Mouse (Mus musculus) cerebellum, adult 9-11 months (tissue): ENCODE data around the gene Slc22a5.
"Not testable (repeated sequence)": the region's sequence is repeated elsewhere in the genome, so short reads cannot be mapped to it uniquely, and the experiment has no call there.

Experiments used
- DNase-seq: peaks from one replicate; pipeline ENCODE4 v3.0.0; 2022

Gene Slc22a5

DNA sequence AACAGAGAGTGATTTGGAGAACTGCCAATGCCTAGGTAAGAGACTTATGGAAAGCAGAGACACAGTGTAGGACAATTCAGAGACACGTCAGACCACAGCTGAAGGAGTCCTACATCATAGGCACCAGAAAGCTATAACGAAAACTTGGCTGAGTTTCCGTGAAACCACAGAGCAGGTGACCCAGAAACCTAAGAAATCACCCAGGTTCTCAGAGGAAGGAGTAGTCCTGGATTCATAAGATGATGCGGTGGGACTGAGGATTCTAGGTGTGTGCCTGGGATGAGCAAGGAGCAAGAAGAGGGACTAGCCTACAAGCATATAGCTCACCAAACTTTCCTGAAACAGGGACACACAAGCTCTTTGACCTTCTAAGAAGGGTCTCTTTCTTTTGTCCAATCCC lies 3.2 kb downstream of the Slc22a5 start:
- no peak for DNase-seq

DNA sequence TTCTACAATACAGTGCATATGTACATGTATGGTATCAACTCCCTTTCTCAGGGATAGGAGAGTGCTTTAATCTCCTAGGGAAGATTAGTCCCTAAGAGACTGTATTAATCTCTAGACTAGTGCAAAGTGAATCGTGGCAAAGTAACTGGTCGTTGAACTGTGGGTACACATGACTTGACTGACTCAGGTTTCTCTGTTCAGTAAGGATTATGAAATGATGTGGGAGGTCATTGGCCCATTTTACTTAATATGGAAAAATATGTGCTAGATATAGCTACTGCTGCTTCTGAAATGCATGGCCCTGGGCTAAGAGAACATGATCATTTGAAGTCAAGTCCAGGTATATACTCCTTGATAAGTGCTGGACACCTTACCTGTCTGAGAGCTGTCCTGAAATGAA lies 8.2 kb downstream of the Slc22a5 start:
- no peak for DNase-seq

GRCm38 (mm10) chr11:53878096-53878495 lies 13.4 kb downstream of the Slc22a5 start:
- DNase-seq: not testable (repeated sequence)

GRCm38 (mm10) chr11:53876488-53876887 lies 15.0 kb downstream of the Slc22a5 start:
- DNase-seq: no peak

- no peak for DNase-seq
Observed at GRCm38 (mm10) chr11:53874706-53875105, 16.8 kb downstream of the Slc22a5 start.

- DNase-seq: not testable (repeated sequence)
Observed at GRCm38 (mm10) chr11:53873909-53874704, 17.4 kb downstream of the Slc22a5 start.

DNA sequence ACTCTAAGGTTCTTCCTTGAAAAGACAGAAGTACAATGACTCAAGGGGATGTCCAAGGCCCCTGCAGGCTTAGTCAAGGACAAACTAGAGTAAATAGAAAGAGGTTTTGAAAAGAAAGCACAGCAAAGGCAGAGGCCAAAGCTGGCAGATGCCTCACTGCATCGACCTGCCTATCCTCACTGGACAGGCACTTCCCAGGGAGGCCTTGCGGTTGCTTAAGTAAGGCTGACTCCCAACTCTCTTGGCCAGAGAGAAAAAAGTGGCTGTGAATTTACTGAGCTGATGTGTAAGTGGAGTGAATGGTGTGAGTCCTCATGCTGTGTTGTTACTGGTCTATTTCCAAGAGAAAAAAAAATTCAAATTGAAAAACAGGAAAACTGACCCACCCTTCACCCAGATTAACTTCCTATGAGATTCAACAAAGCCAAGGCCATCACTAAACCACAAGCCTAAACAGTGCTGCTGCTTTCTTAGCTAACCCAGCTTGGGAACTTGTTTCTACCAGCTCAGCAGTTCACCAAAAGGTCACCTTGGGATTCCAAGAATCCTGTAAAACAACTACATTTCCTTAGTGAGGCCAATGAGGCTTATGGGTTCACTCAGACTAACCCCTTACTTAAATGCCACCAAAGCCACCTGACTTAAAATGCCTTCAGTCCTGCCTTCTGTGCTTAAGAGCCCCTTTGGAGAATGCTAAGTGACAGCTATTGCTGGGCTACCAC lies 19.5 kb downstream of the Slc22a5 start:
- no peak for DNase-seq

DNA sequence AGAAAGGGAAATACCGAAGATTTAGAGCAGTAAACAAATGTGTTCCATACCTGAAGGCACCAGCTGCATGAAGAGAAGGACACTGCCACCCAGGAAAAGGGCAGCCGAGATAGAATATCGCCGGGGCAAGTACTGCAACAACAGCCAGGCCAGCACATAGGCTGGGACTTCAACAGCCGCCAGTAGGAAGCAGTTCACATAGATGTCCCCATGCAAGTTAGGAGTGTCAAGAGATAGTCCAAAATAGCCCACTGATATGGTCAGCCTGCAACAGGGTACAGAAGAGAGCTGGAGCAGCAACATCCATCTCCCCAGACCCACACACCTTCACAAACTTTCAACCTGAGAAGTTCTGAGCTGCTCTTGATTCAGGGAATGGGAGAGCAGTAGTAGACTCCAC lies 22.3 kb downstream of the Slc22a5 start:
- DNase-seq: no peak

- DNase-seq: not testable (repeated sequence)
Observed at GRCm38 (mm10) chr11:53868323-53868722, 23.1 kb downstream of the Slc22a5 start.

DNA sequence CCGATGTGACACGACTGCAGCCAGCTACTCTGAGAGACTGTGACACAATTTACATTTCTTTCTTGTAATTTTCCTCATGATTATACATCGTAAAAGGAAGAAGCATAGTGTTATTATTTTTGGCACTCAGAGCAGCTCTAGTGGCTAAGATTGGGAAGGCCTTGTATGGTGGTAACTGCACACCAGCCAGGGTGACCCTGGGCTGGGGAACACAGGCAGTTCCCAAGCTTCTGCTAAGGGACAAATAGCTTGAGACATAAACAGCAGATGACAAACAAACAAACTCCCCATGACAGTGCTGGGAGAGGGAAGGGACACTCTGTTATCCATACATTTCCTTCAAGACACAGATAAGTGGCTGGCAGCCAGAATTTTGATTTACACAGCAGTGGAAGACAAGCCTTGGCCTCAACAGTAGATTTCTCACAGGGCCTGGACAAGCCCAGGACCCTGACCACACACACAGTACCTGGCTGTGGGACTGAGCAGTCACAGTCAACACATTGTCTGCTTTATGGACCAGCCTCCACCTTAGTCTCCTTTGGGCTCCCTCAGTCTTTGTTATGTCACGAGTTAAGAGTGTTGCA lies 26.6 kb downstream of the Slc22a5 start:
- DNase-seq: not testable (repeated sequence)

- not testable (repeated sequence) for DNase-seq
Observed at GRCm38 (mm10) chr11:53860944-53861343, 30.5 kb downstream of the Slc22a5 start.

DNA sequence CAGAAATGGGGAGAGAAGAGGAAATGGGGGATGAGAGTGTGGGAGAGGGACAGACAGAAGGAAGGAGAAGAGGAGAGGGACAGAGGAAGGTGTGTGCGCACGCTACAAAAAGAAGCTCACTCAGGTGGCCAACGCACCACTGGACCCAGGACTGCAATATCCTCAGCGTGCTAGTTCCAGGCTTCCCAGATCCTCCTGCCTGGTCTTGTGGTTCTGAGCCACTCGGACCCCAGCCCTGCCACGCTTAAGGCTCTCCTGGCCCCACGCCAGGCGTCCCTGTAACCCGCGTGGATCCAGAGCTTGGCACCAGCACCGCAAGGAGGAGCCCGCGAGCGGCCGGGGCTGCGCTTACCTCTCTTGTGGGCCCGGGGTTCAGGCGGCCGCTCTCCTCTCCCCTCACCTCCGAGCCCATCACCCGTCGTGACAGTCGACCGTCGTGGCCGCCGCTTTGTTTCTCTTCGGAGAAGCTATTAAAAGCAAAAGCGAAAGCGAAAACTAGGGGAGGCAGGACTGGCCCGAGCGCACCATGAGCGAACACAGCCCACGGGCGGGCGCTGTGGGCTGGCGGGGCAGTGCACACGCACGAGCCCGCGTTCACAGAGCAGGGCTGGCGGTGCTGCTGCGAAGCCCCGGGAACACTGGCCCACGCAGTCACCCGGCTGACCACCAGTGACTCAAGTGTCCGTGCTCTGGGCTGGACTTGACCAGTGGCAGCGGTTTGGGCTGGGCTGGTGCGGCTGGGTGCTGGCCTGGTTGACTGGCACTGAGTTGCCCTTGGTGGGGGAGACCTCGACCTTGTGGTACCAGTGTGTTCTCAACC lies 32.5 kb downstream of the Slc22a5 start, which contains the start of gene Gm12216:
Gm12216 (minus strand) TSS at position 496 of the 820 bp plus-strand sequence.
- DNase-seq: peak; percentile 16

DNA sequence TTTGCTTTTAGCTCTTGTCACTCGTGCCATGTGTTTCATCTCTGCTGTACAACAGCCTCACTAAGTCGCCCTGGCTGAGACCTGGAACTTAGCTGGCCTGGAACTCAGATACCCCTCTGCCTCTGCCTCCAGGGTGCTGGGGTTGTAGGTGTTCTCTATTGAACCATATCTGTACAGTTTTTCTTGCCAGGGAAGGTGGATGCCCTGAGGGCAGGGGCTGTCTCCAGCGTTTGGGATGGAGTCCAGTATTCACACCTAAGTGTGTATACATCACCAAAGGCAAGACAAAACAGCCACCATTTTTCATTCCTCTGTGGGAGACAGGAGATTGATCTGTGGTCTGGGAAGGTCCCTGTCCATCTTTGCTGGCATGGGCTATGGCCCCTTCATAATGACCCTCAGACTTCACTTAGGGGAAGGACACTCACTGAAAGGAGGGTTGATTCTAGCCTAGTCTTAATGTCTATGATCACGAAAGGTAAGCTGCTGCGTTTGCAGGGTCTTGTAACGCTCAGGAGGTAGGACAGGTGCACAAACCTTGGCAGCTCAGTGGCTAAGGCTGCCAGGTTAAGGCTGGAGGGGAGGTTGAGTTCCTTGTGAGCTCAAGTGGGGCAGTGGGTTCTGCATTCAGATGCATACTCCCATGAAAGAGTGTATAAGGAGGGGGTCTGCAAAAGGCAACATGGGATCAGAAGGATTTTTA lies 33.3 kb downstream of the Slc22a5 start:
- no peak for DNase-seq

GRCm38 (mm10) chr11:53853665-53854064 lies 37.8 kb downstream of the Slc22a5 start:
- DNase-seq: no peak

GRCm38 (mm10) chr11:53851795-53852194 lies 39.7 kb downstream of the Slc22a5 start:
- DNase-seq: no peak

GRCm38 (mm10) chr11:53849588-53850320 lies 41.7 kb downstream of the Slc22a5 start:
- peak; percentile 77 for DNase-seq

GRCm38 (mm10) chr11:53845680-53846079 lies 45.8 kb downstream of the Slc22a5 start:
- DNase-seq: no peak

GRCm38 (mm10) chr11:53843106-53843505 lies 48.4 kb downstream of the Slc22a5 start:
- no peak for DNase-seq

DNA sequence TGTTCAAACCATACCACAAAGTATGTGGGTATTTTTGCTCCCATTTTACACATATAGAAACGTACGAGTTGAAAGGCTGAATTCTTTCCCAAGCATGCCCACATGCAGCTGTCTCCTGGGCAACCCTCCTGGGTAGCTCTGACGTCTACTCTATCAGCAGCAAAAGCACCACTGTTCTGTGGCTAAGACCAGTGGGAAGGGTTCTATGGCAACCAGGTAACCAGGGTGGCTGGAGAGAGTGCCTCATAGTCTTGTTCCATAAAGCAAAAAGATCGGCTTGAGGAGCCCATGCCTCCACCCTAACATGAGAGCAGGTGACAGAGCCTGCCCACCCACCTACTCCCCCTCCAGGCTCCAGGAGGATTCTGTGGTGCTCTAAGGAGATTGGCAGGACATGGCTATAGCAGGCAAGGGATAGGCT lies 49.3 kb downstream of the Slc22a5 start:
- DNase-seq: no peak

DNA sequence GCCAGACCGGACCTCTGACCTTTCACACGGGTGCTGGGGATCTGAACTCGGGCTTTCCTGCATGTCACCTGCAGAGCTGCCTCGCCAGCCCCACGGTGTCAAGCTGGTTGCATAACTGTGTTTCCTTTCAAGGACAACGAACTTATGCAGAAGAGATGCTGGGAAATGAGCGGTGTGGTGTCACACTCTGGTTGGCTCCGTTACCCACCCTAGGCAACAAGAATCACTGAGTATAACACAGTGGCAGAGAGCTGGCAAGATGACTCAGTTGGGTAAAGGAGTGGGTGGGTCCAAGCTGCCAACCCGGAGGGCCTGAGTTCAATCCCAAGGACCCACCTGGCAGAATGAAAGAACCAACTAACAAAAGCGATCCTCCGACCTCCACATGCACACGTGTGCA lies 49.9 kb downstream of the Slc22a5 start:
- no peak for DNase-seq
